Mouse (Mus musculus) E14TG2a.4 (cell line): ENCODE measurements around the gene H1foo.

ENCODE experiments used
- CTCF ChIP-seq: conservative IDR thresholded peaks from 2 replicates; pipeline ENCODE4 v1.5.1; 2014; ENCODE audit warnings: low read length
- POU5F1 ChIP-seq: IDR thresholded peaks from 2 replicates; pipeline ENCODE4 v1.6.1; 2014; ENCODE audit warnings: low read length, borderline replicate concordance

DNA sequence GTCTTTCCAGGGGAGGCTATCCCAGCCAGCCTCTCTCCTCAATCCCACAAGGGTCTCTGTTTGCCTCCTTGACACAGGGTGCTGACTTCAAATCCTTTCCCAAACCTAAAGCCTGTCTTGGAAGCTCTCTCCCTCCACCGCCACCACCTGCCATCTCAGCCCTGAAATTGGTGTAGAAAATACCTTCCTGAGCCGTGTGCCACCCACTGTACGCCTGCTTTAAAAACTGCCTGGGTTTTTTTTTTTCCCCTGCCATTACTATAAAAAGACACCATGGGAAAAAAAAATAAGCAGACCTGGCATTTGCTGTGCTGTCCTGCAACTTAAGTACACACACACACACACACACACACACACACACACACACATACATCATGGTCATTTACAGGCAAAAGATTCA is 45.3 kb downstream of the H1foo start:
- TF ChIP-seq CTCF (no peak), POU5F1 (no peak)
